Mouse (Mus musculus): ENCODE results near the gene Spopl.

DNA sequence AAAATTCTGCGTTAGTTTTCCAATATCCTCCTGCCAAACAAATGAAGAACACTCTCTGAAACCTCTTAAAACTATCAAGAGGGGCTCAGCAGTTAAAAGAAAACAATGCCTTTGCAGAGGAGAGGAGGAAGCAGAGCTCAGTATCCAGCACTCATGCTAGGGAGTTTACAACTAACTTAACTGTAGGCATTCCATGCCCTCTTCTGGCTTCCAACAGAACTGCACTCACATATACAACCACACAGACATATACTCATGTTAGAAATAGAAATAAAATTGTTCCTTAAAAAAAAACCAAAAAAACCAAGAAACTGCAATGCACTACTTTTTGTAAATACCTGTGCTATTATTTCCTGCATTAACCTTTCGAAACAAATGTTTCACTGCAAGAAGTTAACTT is 12.7 kb downstream of the Spopl start:
- TF ChIP-seq CTCF (IDR thresholded peaks at IDR 0.05; ENCODE audit: low read depth, low read length) = no peak
- no peak for TF ChIP-seq GATA2 (IDR thresholded peaks at IDR 0.05; ENCODE audit: borderline replicate concordance, low read depth, low read length)
- no peak for TF ChIP-seq POLR2AphosphoS5 (IDR thresholded peaks at IDR 0.05; ENCODE audit: insufficient replicate concordance, low read depth, low read length)
- TF ChIP-seq GATA1 (IDR thresholded peaks at IDR 0.05; ENCODE audit: borderline replicate concordance, low read length) = no peak
- TF ChIP-seq TAL1 (conservative IDR thresholded peaks at IDR 0.05; ENCODE audit: low read depth, low read length) = no peak
